Mouse (Mus musculus) fat pad, adult 2 months (tissue): ENCODE data around the gene Pik3cg.

Experiments
- DNase-seq: peaks from one replicate; pipeline ENCODE4 v3.0.0-alpha.2; 2011; ENCODE audit warnings: low read depth, low spot score; ENCODE audit errors: extremely low read depth

The Pik3cg gene

GRCm38 (mm10) chr12:32201932-32202331, 6.5 kb downstream of the Pik3cg start:
- no peak for DNase-seq

GRCm38 (mm10) chr12:32201070-32201585, 7.3 kb downstream of the Pik3cg start:
- DNase-seq: no peak

- no peak for DNase-seq
These were observed 7.9 kb downstream of the Pik3cg start for GRCm38 (mm10) chr12:32200387-32201069.

GRCm38 (mm10) chr12:32199422-32199821, 9.0 kb downstream of the Pik3cg start:
- DNase-seq: no peak

GRCm38 (mm10) chr12:32198025-32198424, 10.4 kb downstream of the Pik3cg start:
- DNase-seq: no peak

- DNase-seq: no peak
These were observed 13.5 kb downstream of the Pik3cg start for GRCm38 (mm10) chr12:32195000-32195399.

GRCm38 (mm10) chr12:32194358-32194757, 14.1 kb downstream of the Pik3cg start:
- no peak for DNase-seq

GRCm38 (mm10) chr12:32190927-32191326, 17.5 kb downstream of the Pik3cg start:
- DNase-seq: no peak

GRCm38 (mm10) chr12:32187668-32188236, 20.7 kb downstream of the Pik3cg start:
- no peak for DNase-seq

GRCm38 (mm10) chr12:32186627-32187255, 21.7 kb downstream of the Pik3cg start:
- DNase-seq: peak; percentile 23

GRCm38 (mm10) chr12:32184874-32185273, 23.6 kb downstream of the Pik3cg start:
- no peak for DNase-seq

- no peak for DNase-seq
These were observed 24.9 kb downstream of the Pik3cg start for GRCm38 (mm10) chr12:32183584-32183983.

- no peak for DNase-seq
These were observed 25.6 kb downstream of the Pik3cg start for GRCm38 (mm10) chr12:32182632-32183419.

GRCm38 (mm10) chr12:32181885-32182284, 26.6 kb downstream of the Pik3cg start:
- DNase-seq: no peak

- DNase-seq: no peak
These were observed 34.0 kb downstream of the Pik3cg start for GRCm38 (mm10) chr12:32174437-32174836.

GRCm38 (mm10) chr12:32172826-32173225, 35.6 kb downstream of the Pik3cg start:
- DNase-seq: no peak

- no peak for DNase-seq
These were observed 39.3 kb downstream of the Pik3cg start for GRCm38 (mm10) chr12:32169164-32169563.

GRCm38 (mm10) chr12:32168751-32169150, 39.7 kb downstream of the Pik3cg start:
- DNase-seq: no peak

GRCm38 (mm10) chr12:32163706-32164105, 44.8 kb downstream of the Pik3cg start:
- no peak for DNase-seq

GRCm38 (mm10) chr12:32158757-32159156, 49.7 kb downstream of the Pik3cg start:
- no peak for DNase-seq

- no peak for DNase-seq
These were observed 61.9 kb downstream of the Pik3cg start for GRCm38 (mm10) chr12:32146606-32147005.
